Mouse (Mus musculus) heart, postnatal 0 days (tissue): ENCODE data around the gene Prkag2. TPM values are rescaled to one million over a fixed set of nuclear protein-coding genes. Genes with fewer than 3 reads are reported as not detected.
A peak's percentile ranks its signal among the peaks of the same experiment; 100 is the strongest.

Experiments
- ATAC-seq: fragments of 200-750 bp; cut with Nextera tagmentation; 2 replicates; pipeline ENCODE4 v1.8.0; 2017; ENCODE audit warnings: low read depth, moderate number of reproducible peaks, moderate library complexity; ENCODE audit not compliant: insufficient read depth
- DNase-seq: peaks from one replicate; pipeline ENCODE4 v3.0.0-alpha.2; 2016; ENCODE audit warnings: low spot score
- H3K27ac ChIP-seq: fragments of 300-500 bp; sonication (generic); 2 replicates; pipeline ENCODE4 v1.5.1; 2014; ENCODE audit warnings: low read depth, mild to moderate bottlenecking
- H3K27me3 ChIP-seq: fragments of 300-500 bp; sonication (generic); 2 replicates; pipeline ENCODE4 v1.6.1; 2014; ENCODE audit warnings: low read length, mixed read lengths; ENCODE audit not compliant: control insufficient read depth, insufficient read depth
- H3K36me3 ChIP-seq: fragments of 300-500 bp; sonication (generic); replicated peaks from 2 replicates; pipeline ENCODE4 v1.6.1; 2014; ENCODE audit warnings: low read length, mixed read lengths; ENCODE audit not compliant: control insufficient read depth, insufficient read depth
- H3K4me1 ChIP-seq: fragments of 300-500 bp; sonication (generic); 2 replicates; pipeline ENCODE4 v1.6.1; 2014; ENCODE audit warnings: antibody characterized with exemption; ENCODE audit not compliant: control insufficient read depth, insufficient read depth
- H3K4me2 ChIP-seq: fragments of 300-500 bp; sonication (generic); 2 replicates; pipeline ENCODE4 v1.6.1; 2014; ENCODE audit warnings: low read depth, mild to moderate bottlenecking, low read length, moderate library complexity
- H3K4me3 ChIP-seq: fragments of 300-500 bp; sonication (generic); 2 replicates; pipeline ENCODE4 v1.5.1; 2014; ENCODE audit warnings: low read depth, low read length
- H3K9ac ChIP-seq: fragments of 300-500 bp; sonication (generic); replicated peaks from 2 replicates; pipeline ENCODE4 v1.6.1; 2014; ENCODE audit warnings: low read depth, low read length, mixed read lengths
- H3K9me3 ChIP-seq: fragments of 300-500 bp; sonication (generic); replicated peaks from 2 replicates; pipeline ENCODE4 v1.6.1; 2016; ENCODE audit warnings: low read length; ENCODE audit not compliant: control insufficient read depth
- CTCF ChIP-seq: IDR thresholded peaks from 2 replicates; pipeline ENCODE4 v1.5.1; 2016; ENCODE audit warnings: antibody characterized with exemption, control low read depth, low read depth
- EP300 ChIP-seq: IDR thresholded peaks from 2 replicates; pipeline ENCODE4 v1.6.1; 2016; ENCODE audit warnings: antibody characterized with exemption, low read depth
- WGBS: fragments of 180-500 bp; shearing (Covaris S2); extraction: QIAGEN DNeasy Blood & Tissue Kit; methylation state at CpG from one replicate; pipeline ENCODE4 v1.1.7; 2014; 5-methylcytosine and 5-hydroxymethylcytosine counted together
- polyA plus RNA-seq: library from polyadenylated mRNA; unstranded; fragments of >200 nt; fragmentation: Nextera tagmentation; extraction: Ambion mirVana; gene quantifications from 2 replicates; pipeline ENCODE4 v1.2.1, GENCODE M21; 2015
- total RNA-seq: library from RNA; depleted of rRNA; stranded (reverse); fragments of >200 nt; gene quantifications from 2 replicates; pipeline ENCODE4 v1.2.3, GENCODE M21; 2014; ENCODE audit warnings: low replicate concordance

Prkag2 gene
- total and polyA plus RNA-seq, 2 experiments from 2014 or later = 62.9 to 121 TPM

GRCm38 (mm10) chr5:25086234-25086633 is 14.2 kb downstream of the Prkag2 start:
- H3K27ac ChIP-seq = no peak overlapping the region
- no peak overlapping the region for H3K4me2 ChIP-seq
- 26% methylated on average over 4 of the region's 4 CpGs for WGBS
- H3K36me3 ChIP-seq = no peaks in the 10 kb centered on the region
- ATAC-seq (peak; percentile 56), DNase-seq (no peak)
- peaks cover 17% of the 10 kb centered on the region for H3K4me1 ChIP-seq
- no peaks in the 10 kb centered on the region for H3K9me3 ChIP-seq
- H3K9ac ChIP-seq = no peak overlapping the region
- TF ChIP-seq EP300 = no peak
- TF ChIP-seq CTCF = no peak
- H3K4me3 ChIP-seq = no peak overlapping the region
- H3K27me3 ChIP-seq = no peaks in the 10 kb centered on the region

GRCm38 (mm10) chr5:25085170-25085569 is 15.3 kb downstream of the Prkag2 start:
- TF ChIP-seq EP300 (no peak), CTCF (no peak)
- ATAC-seq (no peak), DNase-seq (no peak)

GRCm38 (mm10) chr5:25083816-25084215 is 16.6 kb downstream of the Prkag2 start:
- no peak for DNase-seq
- H3K27me3 ChIP-seq = no peaks in the 10 kb centered on the region
- H3K36me3 ChIP-seq = no peaks in the 10 kb centered on the region
- ATAC-seq = no peak
- H3K9ac ChIP-seq = no peak overlapping the region
- H3K4me2 ChIP-seq = no peak overlapping the region
- no peaks in the 10 kb centered on the region for H3K9me3 ChIP-seq
- H3K4me1 ChIP-seq = peaks cover 28% of the 10 kb centered on the region
- WGBS = 32% methylated on average over 7 of the region's 7 CpGs
- no peak overlapping the region for H3K4me3 ChIP-seq
- TF ChIP-seq EP300 (no peak), CTCF (no peak)
- H3K27ac ChIP-seq = no peak overlapping the region

More at GRCm38 (mm10) chr5:25085170-25085569, 15.3 kb downstream of the Prkag2 start:
- Histone ChIP-seq H3K4me2 (no peak overlapping the region), H3K27ac (no peak overlapping the region), H3K9me3 (no peaks in the 10 kb centered on the region), H3K27me3 (no peaks in the 10 kb centered on the region), H3K4me3 (no peak overlapping the region), H3K36me3 (no peaks in the 10 kb centered on the region), H3K9ac (no peak overlapping the region), H3K4me1 (peaks cover 19% of the 10 kb centered on the region)
- 86% methylated on average over 10 of the region's 10 CpGs for WGBS

GRCm38 (mm10) chr5:25082542-25082941 is 17.9 kb downstream of the Prkag2 start:
- Histone ChIP-seq H3K27ac (no peak overlapping the region), H3K36me3 (no peaks in the 10 kb centered on the region), H3K9me3 (no peaks in the 10 kb centered on the region), H3K4me2 (no peak overlapping the region), H3K4me3 (no peak overlapping the region), H3K9ac (no peak overlapping the region), H3K27me3 (no peaks in the 10 kb centered on the region), H3K4me1 (peaks cover 28% of the 10 kb centered on the region)
- 34% methylated on average over 2 of the region's 2 CpGs for WGBS
- TF ChIP-seq CTCF = peak; percentile 74
- no peak for TF ChIP-seq EP300
- ATAC-seq (peak; percentile 77), DNase-seq (peak; percentile 84)

- H3K4me1 ChIP-seq = peaks cover 27% of the 10 kb centered on the region
- H3K4me3 ChIP-seq = no peak overlapping the region
- no peak for DNase-seq
- H3K4me2 ChIP-seq = no peak overlapping the region
- no peak for TF ChIP-seq EP300
- WGBS = 81% methylated on average over 16 of the region's 16 CpGs
- H3K9ac ChIP-seq = no peak overlapping the region
- H3K36me3 ChIP-seq = no peaks in the 10 kb centered on the region
- no peaks in the 10 kb centered on the region for H3K27me3 ChIP-seq
- no peaks in the 10 kb centered on the region for H3K9me3 ChIP-seq
- H3K27ac ChIP-seq = no peak overlapping the region
- no peak for ATAC-seq
Observed at GRCm38 (mm10) chr5:25081545-25081944, 18.9 kb downstream of the Prkag2 start.

GRCm38 (mm10) chr5:25080994-25081393 is 19.4 kb downstream of the Prkag2 start:
- Histone ChIP-seq H3K4me3 (no peak overlapping the region), H3K4me2 (no peak overlapping the region), H3K4me1 (peaks cover 21% of the 10 kb centered on the region), H3K27ac (no peak overlapping the region), H3K9me3 (no peaks in the 10 kb centered on the region), H3K36me3 (no peaks in the 10 kb centered on the region), H3K9ac (no peak overlapping the region), H3K27me3 (no peaks in the 10 kb centered on the region)
- DNase-seq (no peak), ATAC-seq (no peak)
- 69% methylated on average over 3 of the region's 3 CpGs for WGBS
- TF ChIP-seq CTCF (no peak), EP300 (no peak)
